Mouse (Mus musculus): Measurements from ENCODE around the gene Vps52.

The Vps52 gene

GRCm38 (mm10) chr17:33955555-33956214 is at the start of gene Vps52, which contains the start of gene Rps18:
TSS of gene Vps52 (plus strand) at chr17:33955812.
TSS of gene Rps18 (minus strand) at chr17:33956001.
- peak; percentile 96 for DNase-seq

DNA sequence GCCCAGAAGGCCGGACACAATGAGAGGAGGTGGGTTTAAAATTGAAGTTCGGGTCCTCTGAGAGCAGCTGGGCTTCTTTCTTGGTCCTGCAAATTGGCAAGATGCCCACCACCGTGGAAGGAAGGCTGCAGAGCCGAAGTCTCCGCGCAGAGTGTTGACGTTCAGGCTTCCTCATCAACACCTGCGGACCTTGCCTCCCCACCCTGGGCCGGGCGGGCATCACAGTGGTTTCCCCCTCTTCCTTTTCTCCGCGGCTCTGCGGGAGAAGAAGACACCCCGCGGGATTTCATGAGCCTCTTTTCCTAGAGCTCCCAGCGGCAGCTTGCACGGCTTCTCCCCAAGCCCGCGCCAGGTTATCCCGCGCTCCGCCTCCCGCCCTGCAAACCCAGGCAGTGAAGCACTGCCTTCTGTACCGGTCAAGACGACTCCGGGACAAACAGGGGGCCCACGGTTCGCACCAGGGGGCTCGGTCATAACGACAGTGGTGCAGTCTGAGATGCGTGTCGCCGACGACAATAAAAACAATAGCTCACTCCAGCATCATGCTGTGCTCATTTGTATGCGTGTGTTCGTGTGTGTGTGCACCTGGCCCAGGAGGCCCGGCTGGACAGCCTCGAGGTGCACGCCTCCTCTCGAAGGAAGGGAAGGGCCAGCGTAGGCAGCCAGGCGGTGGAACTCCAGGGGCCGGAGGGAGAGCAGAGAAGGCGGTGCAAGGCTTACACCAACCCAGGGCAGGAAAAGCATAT is 47.1 kb upstream of the Vps52 start:
- no peak for DNase-seq

DNA sequence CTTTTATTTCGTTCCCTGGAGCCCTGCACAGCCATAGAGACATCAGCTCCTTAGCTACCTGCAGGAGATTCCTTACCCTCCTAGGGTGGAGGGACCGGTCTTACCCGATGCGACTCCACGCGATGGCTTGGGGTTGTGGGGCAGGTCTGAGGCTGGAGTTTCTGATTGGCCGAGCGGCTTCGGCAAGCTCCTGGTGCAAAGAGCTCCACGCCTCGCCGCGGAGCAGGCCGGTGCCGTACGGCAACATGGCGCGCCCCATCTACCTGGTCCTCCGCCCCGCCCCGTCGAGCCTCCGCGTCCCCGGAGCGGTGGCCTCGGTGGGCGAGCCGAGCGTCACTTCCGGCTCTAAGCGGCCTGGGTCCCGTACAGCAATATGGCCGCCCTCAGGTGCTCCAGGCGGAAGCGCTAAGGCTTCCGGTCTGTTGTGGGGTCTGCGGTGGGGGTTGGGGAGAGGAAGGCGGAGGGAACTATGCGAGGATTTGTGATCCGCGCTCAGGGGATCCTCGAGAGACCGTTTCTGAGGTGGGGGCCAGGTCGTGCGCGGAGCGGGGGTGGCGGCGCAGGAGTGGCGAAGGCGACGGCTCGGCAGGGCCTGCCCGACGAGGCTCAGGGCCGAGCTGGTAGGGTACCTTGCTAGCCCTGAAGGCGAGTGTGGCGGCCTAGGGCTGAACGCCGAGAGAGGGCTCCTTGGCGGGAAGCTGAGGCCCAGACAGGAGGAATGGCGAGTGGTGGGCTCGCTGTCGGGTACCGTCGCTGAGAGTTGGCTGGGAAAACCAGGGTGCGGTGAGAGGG is 46.3 kb upstream of the Vps52 start, which contains the start of gene Daxx:
Gene Daxx (plus strand): TSS at position 338 of the 792 bp plus-strand sequence.
- DNase-seq = peak; percentile 99

- no peak for DNase-seq
Measured at GRCm38 (mm10) chr17:33909869-33910250, 45.8 kb upstream of the Vps52 start.

DNA sequence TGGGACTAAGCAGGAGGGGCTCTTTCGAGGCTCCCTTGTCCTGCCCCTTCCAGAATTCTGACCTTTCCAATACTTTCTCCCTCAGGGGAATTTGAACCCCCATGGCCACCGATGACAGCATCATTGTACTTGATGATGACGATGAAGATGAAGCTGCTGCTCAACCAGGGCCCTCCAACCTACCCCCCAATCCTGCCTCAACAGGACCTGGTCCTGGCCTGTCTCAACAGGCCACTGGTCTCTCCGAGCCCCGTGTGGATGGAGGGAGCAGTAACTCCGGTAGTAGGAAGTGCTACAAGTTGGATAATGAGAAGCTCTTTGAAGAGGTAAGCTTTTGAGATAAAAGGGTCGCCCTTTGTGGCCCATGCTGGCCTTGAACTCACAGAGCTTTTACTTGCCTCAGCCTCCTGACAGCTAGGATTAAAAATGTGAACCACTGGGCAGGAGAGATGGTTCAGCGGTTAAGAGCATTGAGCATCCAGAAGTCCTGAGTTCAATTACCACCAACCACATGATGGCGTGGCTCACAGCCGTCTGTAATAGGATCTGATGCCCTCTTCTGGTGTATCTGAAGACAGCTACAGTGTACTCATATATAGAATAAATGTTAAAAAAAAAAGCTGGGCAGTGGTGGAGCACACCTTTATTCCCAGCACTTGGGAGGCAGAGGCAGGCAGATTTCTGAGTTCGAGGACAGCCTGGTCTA is 45.1 kb upstream of the Vps52 start:
- no peak for DNase-seq

- no peak for DNase-seq
Measured at GRCm38 (mm10) chr17:33911052-33911812, 44.4 kb upstream of the Vps52 start.

DNA sequence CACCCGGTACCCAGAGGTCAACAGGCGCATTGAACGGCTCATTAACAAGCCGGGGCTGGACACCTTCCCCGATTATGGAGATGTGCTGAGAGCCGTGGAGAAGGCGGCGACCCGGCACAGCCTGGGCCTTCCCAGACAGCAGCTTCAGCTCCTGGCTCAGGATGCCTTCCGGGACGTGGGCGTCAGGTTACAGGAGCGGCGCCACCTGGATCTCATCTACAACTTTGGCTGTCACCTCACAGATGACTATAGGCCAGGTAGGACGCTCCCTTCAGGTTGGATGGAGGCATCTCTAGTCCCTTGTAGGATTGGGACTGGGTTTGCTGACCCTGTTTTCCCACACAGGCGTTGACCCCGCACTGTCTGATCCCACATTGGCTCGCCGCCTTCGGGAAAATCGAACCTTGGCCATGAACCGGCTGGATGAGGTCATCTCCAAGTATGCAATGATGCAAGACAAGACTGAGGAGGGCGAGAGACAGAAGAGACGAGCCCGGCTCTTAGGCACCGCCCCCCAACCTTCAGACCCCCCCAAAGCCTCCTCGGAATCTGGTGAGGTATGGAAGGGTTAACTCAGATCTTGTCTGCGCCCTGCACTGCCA is 43.7 kb upstream of the Vps52 start:
- DNase-seq = no peak

GRCm38 (mm10) chr17:33913264-33913663 is 42.3 kb upstream of the Vps52 start:
- no peak for DNase-seq

DNA sequence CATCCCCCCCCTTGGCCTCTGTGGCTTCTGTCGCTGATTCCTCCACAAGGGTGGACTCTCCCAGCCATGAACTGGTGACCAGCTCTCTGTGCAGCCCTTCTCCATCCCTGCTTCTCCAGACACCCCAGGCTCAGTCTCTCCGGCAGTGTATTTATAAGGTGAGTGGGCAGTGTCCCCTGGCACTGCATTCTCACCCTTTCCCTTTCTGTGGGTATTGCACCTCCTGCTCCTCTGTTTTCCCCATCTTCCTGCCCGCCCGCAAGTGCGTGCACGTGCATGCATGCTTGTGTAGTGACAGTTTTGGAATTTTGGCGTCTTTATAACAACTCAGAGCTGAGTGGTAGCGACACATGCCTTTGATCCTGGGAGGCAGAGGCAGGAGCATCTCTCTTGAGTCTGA is 41.7 kb upstream of the Vps52 start:
- DNase-seq = no peak

GRCm38 (mm10) chr17:33914969-33915391 is 40.6 kb upstream of the Vps52 start:
- no peak for DNase-seq

- peak; percentile 96 for DNase-seq
Measured at GRCm38 (mm10) chr17:33915671-33916250, 39.9 kb upstream of the Vps52 start, which contains the start of the genes Tapbp and Zbtb22. TSS of gene Tapbp (plus strand) at chr17:33915899. TSS of gene Zbtb22 (plus strand) at chr17:33915904.

DNA sequence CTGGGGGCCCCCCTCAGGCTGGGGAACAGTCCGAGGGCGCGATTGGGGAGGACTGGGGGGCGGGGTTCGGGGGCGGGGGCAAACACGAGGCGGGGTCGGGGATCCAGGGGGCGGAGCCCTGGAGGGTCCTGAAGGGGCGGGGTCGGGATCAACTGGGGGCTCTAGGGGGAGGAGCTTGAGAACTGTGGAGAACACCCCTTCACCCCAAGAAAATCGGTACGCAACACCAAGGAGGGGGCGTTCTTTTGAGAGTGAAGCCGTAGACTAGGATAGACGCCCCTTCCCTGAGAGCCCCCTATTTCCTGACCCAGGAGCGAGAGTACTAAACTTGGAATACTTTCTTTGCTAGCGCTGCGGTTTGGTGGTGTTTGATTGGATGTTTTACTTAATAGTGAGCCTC is 39.3 kb upstream of the Vps52 start:
- no peak for DNase-seq

- no peak for DNase-seq
Measured at GRCm38 (mm10) chr17:33916847-33917655, 38.6 kb upstream of the Vps52 start.

DNA sequence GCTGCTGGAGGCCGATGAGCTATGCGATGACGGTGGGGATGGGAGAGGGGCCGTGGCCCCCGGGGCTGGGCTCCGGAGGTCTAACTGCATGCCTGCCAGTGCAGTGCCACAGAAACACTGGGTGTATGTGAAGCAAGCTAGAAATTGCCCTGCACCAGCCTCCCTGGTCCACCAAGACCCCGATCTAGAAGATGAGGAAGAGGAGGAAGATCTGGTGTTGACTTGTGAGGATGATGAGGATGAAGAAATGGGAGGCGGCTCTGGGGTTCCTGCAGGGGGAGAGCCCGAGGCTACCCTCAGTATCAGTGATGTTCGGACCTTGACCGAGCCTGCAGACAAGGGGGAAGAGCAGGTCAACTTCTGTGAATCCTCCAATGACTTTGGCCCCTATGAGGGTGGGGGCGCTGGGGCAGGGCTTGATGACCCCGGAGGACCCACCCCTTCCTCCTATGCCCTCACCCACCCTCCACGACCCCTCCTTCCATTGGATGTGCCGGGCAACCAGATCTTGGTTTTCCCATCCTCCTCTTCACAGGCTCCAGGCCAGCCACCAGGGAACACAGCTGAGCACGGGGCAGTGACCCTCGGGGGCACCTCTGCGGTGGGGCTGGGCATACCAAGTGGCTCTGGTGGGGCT is 37.8 kb upstream of the Vps52 start:
- no peak for DNase-seq

DNA sequence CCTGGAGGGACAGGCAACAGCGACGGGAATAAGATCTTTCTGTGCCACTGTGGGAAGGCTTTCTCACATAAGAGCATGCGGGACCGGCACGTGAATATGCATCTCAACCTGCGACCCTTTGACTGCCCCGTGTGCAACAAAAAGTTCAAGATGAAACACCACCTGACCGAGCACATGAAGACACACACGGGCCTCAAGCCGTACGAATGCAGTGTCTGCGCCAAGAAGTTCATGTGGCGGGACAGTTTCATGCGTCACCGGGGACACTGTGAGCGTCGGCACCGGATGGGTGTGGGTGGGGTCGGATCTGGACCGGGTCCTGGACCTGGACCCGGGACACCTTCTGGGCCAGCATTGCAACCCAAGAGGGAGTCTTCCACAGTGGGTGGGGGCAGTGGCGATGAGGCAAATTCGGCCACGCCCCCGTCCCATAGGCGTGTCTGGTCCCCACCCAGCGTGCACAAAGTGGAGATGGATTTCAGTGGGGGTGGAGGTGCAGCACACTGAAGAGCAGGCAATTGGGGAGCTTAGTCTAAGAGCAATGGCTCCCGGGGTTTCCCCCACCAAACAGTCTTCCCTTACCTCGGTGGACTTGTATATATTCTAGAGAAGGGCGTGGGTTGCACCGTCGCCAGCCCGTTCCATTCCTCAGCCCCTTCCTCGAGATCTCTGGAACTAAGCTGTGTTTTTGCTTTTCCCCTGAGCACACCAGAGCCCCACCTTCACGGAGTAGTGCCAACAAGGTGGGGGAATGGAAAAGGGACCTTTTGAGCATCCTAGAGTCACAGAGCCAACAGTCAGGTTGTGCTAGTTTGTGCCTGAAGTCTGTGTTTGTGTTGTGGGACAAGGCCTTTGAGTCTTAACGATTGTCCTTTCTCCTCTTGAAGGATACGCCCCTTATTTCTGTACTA is 37.1 kb upstream of the Vps52 start:
- no peak for DNase-seq

- peak; percentile 54 for DNase-seq
Measured at GRCm38 (mm10) chr17:33919351-33920281, 36.0 kb upstream of the Vps52 start.
